Mouse (Mus musculus) T-helper 17 cell (primary cell): Measurements from ENCODE around the gene Fam208a.

Experiments
- in situ Hi-C, 2 experiments: fragments of 300-600 bp; cut with MboI, MseI; formaldehyde crosslinking; loops; 1 replicate in 1 of 2; 2 replicates in 1 of 2; pipeline ENCODE4 v1.15.1; 2025; ENCODE audit warnings: high pct_unique_total_duplicates in 2 of 2

Gene Fam208a

DNA sequence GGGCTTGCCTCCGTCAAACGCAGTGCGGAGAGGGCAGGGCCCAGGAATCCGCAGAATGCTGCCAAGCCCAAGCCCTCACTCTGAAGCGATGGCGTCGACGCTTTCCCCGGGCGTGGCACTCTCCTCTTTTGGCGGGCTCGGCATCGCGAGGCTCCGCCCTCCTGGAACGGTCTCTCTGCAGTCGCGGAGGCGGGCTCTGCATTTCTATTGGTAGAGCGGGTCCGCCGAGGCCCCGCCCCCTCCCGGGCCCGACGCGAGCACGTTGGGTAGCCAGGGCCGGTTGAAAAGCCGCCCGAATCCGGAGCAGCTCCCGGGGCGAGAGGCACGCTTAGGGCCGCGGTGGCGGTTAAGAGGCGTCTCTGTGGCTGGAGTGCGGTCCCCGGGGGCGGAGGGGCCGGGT lies at the start of gene Fam208a:
Fam208a (plus strand) TSS at position 262 of the 400 bp plus-strand sequence.
- in situ Hi-C loops, result loop anchor here in 1 of 2 experiments (5.0 kb wide), 1 partner anchor 746 kb away; no protein-coding TSS in a partner anchor

- in situ Hi-C loops, result no loop called here
Measured at GRCm38 (mm10) chr14:27379404-27379803, 49.2 kb upstream of the Fam208a start.

DNA sequence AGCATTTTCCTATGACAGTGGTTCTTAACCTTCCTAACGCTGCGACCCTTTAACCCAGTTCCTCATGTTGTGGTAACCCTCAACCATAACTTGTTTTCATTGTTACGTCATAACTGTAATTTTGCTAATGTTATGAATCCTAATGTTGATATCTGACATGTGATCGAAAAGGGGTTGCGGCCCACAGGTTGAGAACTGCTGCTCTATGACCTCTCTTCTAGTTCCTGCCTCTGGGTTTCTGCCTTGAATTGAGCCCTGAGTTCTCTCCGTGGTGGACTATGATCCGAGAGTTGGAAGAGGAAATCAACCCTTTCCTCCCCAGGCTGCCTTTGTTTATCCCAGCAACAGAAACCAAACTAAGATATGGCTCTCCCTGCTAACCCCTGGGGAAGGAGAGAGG lies 47.2 kb upstream of the Fam208a start:
- in situ Hi-C loops, result no loop called here

DNA sequence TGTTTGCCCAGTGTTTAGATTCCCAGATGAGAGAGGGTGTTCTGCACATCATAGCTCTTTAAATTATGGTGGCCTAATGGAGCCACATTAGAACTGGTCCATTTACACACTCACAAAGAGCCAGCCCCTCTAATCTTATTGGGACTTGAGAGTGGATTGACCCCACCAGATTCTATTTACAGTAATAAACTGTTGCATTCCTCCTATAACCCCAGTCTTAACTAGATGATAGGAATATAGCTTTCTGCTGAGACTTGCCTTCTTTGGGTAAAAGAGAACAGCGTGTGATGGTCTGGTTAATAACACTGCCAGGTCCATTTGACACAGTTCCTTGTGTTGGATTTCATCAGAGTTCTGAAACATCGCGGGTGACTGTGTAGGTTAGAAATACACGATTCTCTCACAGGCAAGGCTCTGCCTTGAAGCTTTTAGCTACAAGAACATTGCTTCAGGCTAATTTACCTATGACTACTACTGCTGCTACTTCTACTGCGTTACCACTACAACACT lies 45.3 kb upstream of the Fam208a start:
- in situ Hi-C loops, result no loop called here

- in situ Hi-C loops, result no loop called here
Measured at GRCm38 (mm10) chr14:27384143-27384542, 44.5 kb upstream of the Fam208a start.

DNA sequence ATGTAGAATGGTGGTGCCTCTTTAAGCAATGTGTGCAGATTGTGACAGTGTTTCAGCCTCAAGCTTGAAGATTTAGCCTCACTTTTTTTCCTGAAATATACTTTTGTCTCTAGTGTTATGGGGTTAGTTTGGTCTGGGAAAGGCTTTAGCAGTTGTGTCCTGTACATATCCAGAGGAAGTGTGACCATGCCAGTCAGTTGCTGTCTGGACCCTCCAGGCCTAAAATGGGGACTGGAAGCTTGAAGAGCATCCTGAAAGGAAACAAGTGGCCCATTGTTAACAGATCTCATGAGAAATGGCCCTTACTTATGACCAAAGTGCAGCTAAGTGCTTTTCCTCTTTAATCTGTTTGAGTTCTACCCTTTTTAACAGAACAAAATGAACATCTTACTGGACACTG lies 40.0 kb upstream of the Fam208a start:
- in situ Hi-C loops, result no loop called here

DNA sequence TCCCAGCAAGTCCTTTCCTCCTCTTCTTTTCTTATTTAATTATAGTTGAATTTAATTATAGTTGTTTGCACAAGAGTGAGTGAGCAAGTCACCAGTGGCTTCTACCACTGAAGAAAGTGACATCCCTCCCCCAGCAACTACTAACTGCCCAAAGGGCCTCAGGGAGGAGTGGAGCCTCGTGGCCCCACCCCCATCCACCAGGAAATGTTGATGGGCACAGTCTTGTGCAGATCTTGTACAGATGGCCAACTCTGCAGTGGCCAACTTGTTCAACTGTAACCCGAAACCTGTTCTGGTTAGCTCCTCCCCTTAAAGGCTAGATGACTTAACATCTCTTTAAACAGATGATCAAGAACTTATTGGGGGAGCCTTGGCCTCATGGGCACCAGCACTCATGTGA lies 38.9 kb upstream of the Fam208a start:
- in situ Hi-C loops, result no loop called here

- in situ Hi-C loops, result no loop called here
Measured at GRCm38 (mm10) chr14:27390663-27391062, 38.0 kb upstream of the Fam208a start.

- in situ Hi-C loops, result no loop called here
Measured at GRCm38 (mm10) chr14:27391776-27392308, 36.8 kb upstream of the Fam208a start.

- in situ Hi-C loops, result no loop called here
Measured at GRCm38 (mm10) chr14:27392660-27393059, 36.0 kb upstream of the Fam208a start.

DNA sequence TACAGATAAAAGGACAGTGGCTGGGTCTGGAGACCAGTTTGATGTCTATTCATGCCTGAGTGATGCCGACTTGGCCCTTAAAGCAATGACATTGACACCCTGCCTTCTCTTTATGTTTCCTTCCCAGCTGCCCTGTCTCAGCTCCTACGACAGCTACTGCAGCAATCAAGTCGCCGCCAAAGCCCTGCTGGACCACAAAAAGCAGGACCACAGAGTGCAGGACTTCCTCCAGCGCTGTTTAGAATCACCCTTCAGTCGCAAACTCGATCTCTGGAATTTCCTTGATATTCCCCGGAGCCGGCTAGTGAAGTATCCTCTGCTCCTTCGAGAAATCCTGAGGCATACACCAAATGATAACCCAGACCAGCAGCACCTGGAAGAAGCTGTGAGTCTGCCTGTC lies 34.8 kb upstream of the Fam208a start:
- in situ Hi-C loops, result no loop called here

- in situ Hi-C loops, result loop anchor here in 1 of 2 experiments (5.0 kb wide), 1 partner anchor 149 kb away; no protein-coding TSS in a partner anchor
Measured at GRCm38 (mm10) chr14:27396424-27396823, 32.2 kb upstream of the Fam208a start.

DNA sequence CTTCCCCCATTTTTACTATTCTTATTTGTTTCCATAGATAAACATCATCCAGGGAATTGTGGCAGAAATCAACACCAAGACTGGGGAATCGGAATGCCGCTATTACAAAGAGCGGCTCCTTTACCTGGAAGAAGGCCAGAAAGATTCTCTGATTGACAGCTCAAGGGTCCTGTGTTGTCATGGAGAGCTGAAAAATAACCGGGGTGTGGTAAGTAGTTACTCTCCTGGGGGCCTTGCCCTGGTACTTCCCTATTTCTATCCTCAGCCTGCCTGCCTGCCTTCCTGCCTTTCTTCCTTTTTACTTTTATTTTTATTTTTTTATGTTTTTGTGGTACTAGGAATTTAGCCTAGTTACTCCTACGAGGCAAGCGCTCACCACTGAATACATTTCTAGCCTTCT lies 31.1 kb upstream of the Fam208a start:
- in situ Hi-C loops, result loop anchor here in 1 of 2 experiments (5.0 kb wide), 1 partner anchor 150 kb away; no protein-coding TSS in a partner anchor

GRCm38 (mm10) chr14:27400495-27400894 lies 28.1 kb upstream of the Fam208a start:
- in situ Hi-C loops, result no loop called here

DNA sequence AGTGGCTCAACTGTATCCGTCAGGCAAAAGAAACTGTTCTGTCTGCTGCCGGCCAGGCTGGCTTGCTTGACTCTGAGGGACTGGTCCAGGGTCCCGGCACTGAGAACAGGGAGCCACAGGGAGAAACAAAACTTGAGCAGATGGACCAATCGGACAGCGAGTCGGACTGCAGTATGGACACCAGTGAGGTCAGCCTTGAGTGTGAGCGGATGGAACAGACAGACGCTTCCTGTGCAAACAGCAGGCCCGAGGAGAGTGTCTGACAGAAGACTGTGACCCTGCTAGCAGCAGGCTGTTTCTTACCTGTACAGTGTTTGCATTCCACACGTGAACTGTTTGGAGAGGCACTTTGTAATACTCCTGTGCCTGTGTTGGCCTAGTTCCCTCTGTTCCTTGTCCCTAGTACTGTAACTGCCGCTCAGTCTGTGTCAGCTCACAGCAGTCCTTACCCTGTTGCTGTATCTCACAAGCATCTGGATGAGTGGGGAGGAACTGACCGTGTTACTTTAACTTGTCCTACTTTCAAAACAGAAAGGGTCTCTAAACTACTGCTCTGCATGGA lies 26.8 kb upstream of the Fam208a start:
- in situ Hi-C loops, result no loop called here

- in situ Hi-C loops, result no loop called here
Measured at GRCm38 (mm10) chr14:27402332-27403250, 26.0 kb upstream of the Fam208a start.

DNA sequence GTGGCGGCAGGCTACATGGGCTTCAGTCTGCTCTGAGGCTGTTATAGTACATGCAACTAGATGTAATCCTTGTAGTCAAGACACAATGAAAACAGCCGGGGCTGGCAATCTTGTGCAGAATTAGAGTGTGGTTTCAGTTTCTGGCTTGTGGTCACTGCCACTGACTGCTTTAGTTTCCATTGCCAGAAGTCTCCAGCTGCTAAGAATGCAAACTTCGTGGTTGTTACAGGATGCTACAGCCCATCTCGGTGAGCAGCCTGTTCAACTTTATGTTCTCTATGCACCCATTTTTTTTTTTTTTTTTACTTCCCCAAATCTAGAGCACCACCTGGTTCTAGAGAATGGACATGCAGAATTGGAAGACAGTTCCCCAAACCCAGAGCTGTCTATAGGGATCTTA lies 23.2 kb upstream of the Fam208a start:
- in situ Hi-C loops, result loop anchor here (5.0 kb wide), 2 partner anchors 63 to 213 kb away; no protein-coding TSS in a partner anchor

DNA sequence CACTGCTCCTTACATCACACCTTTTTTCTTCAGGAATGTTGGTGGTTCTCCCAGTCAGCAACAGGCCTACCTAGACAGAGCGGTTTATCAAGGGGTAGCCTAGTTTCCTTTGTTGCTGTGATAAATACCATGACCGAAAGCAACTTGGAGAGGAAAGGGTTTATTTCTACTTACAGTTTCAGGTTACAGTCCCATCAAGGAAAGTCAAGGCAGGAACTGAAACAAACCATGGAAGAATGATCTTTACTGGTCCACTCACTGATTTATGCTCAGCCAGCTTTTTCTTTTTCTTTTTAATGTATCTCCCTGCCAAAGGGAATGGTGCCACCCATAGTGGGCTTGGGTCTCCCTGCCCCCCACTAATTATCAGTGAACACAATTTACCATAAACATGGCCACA lies 22.7 kb upstream of the Fam208a start:
- in situ Hi-C loops, result loop anchor here (5.0 kb wide), 2 partner anchors 64 to 214 kb away; no protein-coding TSS in a partner anchor

DNA sequence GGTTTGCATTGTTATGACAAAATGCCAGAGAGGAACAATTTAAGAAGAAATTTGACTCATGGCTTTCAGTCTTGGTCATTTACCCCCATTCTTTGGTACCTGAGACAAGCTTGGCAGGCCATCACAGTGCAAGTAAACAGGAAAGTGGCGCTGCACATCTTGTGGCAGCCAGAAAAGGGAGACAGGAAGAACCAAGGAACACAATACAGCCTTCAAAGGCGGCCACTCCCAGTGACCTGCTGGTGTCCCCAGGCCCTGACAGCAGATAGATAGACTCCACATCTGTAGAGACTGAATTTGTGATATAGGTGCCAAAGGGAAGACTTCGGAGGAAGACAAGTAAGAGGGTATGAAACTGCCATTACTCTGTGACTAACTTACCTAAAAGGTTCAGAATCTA lies 20.4 kb upstream of the Fam208a start:
- in situ Hi-C loops, result loop anchor here (5.0 kb wide), 2 partner anchors 66 to 216 kb away; no protein-coding TSS in a partner anchor

DNA sequence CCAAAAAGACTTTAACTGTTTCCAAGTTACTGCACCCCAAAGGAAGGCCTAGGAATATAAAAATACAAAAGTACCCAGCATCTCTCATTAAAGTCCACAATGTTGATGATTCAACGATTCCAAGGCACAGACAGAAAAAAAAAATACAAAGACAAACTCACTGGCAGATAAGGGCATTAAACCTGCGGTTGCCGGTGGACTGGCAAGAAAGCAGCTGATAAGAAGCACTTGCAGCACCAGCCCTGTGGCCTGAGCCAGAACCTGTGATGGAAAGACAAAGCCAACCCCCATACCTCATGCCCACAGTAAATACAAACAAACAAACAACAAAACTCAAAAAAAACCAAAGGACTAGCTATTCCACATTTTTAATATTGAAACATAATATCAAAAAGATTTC lies 19.0 kb upstream of the Fam208a start:
- in situ Hi-C loops, result loop anchor here (5.0 kb wide), 2 partner anchors 67 to 217 kb away; no protein-coding TSS in a partner anchor

GRCm38 (mm10) chr14:27411492-27411891 lies 17.1 kb upstream of the Fam208a start:
- in situ Hi-C loops, result no loop called here

DNA sequence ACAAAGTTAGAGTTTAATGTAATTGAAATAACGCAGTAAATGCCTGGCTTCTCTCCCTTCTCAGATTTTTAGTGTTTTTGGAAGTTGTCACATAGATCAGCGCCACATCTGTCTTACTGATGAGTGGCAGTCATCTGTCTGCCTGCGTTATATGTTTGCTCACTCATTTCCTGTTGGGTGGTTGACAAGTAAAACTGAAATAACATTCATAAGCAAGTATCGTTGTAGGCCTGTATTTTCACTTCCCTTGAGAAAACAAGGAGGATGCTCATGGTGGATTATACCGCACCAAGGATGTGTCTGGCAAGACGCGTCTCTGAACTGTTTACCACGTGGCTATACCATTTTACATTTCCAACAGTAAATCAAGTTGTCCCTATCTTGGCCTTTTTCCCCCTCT lies 15.9 kb upstream of the Fam208a start:
- in situ Hi-C loops, result no loop called here
